Mouse (Mus musculus) adrenal gland, postnatal 25 days (tissue): ENCODE results near the gene Uckl1. TPM values are rescaled to one million over a fixed set of nuclear protein-coding genes. Genes with fewer than 3 reads are reported as not detected.

ENCODE experiments used
- DNase-seq: peaks from one replicate; pipeline ENCODE4 v3.0.0; 2021; ENCODE audit warnings: mixed read lengths
- microRNA-seq, 2 experiments: library from miRNA; unstranded; fragments of <30 nt; microRNA quantifications; one replicate each; pipeline ENCODE4 v1.2.0; 2021
- total RNA-seq: library from RNA; stranded (reverse); gene quantifications from 2 replicates; pipeline ENCODE4 v1.2.3, GENCODE M21; 2021

The Uckl1 gene
- total RNA-seq, 1 experiment from 2014 or later: 128 TPM

DNA sequence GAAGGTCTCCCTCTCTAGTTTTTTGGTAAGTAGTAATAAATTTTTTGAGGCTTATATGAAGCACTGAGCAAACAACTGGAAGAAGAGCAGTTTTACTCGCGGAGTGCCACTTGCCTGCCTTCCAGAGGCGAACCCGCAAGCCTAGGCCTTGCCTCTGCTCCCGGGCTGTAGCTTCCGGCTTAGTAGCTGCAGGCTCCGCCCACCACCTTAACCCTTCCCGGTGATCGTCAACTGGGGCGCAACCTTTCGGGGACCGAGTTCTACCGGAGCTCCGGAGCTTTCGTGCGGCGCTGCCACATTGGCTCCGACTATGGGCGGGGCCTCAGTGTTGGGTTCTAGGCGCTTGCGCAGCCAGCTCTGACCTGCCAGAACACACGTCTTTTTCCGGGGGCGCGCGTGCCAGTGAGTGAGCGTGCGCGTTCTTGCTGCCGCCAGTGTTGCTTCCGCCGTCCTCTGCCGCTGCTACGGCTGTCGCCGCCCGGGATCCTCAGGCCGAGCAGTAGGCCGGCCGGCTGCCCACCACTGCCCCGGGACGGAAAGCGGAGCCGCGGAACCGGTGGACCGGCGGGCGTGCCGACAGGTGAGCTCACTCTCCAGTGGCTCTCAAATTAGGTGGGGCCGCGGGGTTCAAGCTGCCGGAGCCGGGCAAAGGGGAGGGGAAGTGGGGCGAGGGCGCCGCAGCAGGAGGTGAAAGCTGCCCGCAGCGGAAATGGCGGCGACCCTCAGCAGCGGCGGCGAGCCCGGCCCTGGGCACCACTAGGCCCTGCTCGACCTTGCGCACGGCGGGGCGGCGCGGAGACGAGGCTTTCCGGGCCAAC is 64.4 kb downstream of the Uckl1 start, which contains the start of gene Dnajc5:
TSS of gene Dnajc5 (plus strand) at position 368 of the 818 bp plus-strand sequence.
- DNase-seq: peak; percentile 96

DNA sequence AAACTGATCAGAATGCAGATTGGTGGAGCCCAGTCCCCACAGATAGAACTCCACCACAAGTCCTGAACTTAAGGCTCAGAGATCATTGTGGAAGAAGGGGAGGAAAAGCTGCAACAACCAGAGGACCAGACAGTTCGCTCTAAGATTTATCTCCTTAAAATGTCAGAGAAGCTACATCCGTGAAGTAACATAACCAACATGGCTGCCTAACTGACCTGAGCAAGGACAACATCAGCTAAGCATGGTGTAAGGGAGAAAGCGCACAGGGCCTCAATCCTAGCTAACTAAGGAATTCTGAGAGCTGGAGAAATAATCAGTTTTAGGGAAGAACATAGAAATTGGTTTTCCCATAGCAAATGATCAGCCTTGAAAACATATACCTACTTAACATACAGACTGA is 65.5 kb downstream of the Uckl1 start:
- DNase-seq: no peak

Small RNAs within 50 kb of the gene (microRNA-seq; reads per million reads assigned to microRNA genes)
- gene Mir7006: 0 to 0.36 reads per million in 2 experiments

Other genes starting within 250 kb of the Uckl1 start
- 51.2 and 61.6 TPM in 2 replicates for gene Zgpat, start 220.0 kb downstream of the Uckl1 start, total RNA-seq
- gene Arfrp1, start 219.5 kb downstream of the Uckl1 start, total RNA-seq: 40.8 and 49.7 TPM in 2 replicates
- 24.7 and 33.2 TPM in 2 replicates for gene Lime1, start 204.8 kb downstream of the Uckl1 start, total RNA-seq
- 14.6 and 20.8 TPM in 2 replicates for gene Zbtb46, start 125.5 kb downstream of the Uckl1 start, total RNA-seq
- not detected in 2 replicates for gene Abhd16b, start 91.7 kb downstream of the Uckl1 start, total RNA-seq
- gene Tpd52l2, start 87.8 kb downstream of the Uckl1 start, total RNA-seq: 118 and 121 TPM in 2 replicates
- gene Dnajc5, start 64.4 kb downstream of the Uckl1 start, total RNA-seq: 81.9 and 101 TPM in 2 replicates
- gene Prpf6, start 7.0 kb upstream of the Uckl1 start, total RNA-seq: 57.7 and 73.7 TPM in 2 replicates
- 56.6 and 81.6 TPM in 2 replicates for gene Zfp512b, start 7.9 kb upstream of the Uckl1 start, total RNA-seq
- gene Samd10, start 14.3 kb upstream of the Uckl1 start, total RNA-seq: 19.3 and 26.4 TPM in 2 replicates
- gene Gm29797, start 72.1 kb upstream of the Uckl1 start, total RNA-seq: not detected in 2 replicates
- gene Sox18, start 86.7 kb upstream of the Uckl1 start, total RNA-seq: 39.0 and 40.4 TPM in 2 replicates
- gene Tcea2, start 95.4 kb upstream of the Uckl1 start, total RNA-seq: 11.6 and 14.7 TPM in 2 replicates
- gene Rgs19, start 109.1 kb upstream of the Uckl1 start, total RNA-seq: 20.3 and 31.7 TPM in 2 replicates
- not detected in 2 replicates for gene Lkaaear1, start 113.5 kb upstream of the Uckl1 start, total RNA-seq
- 1.6 and 1.9 TPM in 2 replicates for gene Oprl1, start 130.1 kb upstream of the Uckl1 start, total RNA-seq
- gene Myt1, start 178.4 kb upstream of the Uckl1 start, total RNA-seq: 1.9 and 6.6 TPM in 2 replicates